Mouse (Mus musculus): ENCODE results near the gene Cuedc2. TPM values are rescaled to one million over a fixed set of nuclear protein-coding genes. Genes with fewer than 3 reads are reported as not detected.

Gene Cuedc2
- polyA plus RNA-seq, 1 experiment: 157 TPM

DNA sequence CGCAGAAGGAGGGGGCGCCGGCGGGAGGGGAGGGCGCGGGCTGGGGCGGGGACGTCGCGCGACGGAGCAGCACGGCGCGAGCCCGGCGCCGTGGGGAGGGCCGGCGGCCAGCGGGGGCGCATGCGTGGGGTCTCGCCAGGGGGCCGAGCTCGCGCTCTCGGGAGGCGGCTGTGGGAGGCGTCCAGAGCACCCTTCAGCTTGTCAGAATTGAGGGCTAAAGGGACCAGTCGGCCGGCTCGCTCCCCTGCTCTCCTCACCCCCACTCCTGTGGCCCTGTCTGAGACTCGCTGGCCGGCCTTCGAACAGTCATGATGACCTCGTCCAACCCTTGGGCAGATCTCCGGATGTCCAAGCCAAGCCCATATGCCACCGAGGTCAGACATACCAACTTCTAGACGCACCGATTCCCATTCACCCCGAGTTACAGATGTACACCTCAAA is 20.5 kb downstream of the Cuedc2 start:
- TF ChIP-seq GATA1 (IDR thresholded peaks at IDR 0.05; ENCODE audit: low read length): no peak

DNA sequence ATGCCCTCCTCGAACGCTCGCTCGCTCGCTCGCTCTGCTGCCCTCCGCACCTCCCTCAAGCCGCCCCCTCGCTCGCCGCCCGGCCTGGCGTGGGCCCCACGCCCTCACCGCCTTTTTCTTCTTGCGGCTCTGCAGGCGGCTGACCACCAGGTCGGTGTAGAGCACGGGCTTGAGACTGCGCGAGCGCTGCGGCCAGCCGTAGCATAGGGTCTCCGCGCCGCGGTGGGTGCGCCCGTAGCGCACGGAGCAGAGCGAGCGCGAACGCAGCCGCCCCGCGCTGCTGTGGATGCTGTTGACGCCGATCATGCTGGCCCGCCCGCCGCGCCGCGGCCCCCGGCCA is 21.0 kb downstream of the Cuedc2 start:
- TF ChIP-seq GATA1 (IDR thresholded peaks at IDR 0.05; ENCODE audit: low read length): no peak

DNA sequence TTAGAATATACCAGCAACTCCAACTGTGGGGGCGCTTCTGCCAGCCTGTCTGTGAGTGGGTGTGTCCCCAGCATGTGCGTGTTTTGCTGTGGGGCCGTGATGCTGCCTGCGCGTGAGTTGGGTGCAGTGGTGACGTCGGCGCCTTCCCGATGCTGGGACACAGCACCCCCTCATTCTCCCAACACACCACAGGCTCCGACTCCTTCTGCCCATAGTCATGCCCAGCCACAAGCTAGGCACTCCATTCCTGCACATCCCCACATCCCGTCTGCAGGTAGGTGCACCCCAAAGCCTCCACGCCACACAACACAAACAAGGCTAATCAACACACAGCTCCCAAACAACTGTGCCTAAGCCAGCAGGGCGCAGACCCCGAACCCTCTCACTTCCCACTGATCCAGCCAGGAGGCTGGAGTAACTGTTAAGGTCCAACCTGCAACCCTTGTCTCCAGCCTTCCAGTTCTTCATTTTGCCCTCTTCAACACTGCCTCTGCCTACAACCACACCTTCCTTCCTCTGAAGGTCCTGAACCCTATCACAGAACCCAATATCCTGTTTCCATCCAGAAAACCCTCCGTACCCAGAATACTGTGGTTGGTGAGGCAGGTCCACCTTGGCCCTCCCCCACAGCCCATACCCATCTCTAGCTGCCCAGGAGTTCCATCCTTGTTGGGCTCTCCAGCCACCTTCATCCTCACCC is 21.5 kb downstream of the Cuedc2 start:
- TF ChIP-seq GATA1 (IDR thresholded peaks at IDR 0.05; ENCODE audit: low read length): no peak

DNA sequence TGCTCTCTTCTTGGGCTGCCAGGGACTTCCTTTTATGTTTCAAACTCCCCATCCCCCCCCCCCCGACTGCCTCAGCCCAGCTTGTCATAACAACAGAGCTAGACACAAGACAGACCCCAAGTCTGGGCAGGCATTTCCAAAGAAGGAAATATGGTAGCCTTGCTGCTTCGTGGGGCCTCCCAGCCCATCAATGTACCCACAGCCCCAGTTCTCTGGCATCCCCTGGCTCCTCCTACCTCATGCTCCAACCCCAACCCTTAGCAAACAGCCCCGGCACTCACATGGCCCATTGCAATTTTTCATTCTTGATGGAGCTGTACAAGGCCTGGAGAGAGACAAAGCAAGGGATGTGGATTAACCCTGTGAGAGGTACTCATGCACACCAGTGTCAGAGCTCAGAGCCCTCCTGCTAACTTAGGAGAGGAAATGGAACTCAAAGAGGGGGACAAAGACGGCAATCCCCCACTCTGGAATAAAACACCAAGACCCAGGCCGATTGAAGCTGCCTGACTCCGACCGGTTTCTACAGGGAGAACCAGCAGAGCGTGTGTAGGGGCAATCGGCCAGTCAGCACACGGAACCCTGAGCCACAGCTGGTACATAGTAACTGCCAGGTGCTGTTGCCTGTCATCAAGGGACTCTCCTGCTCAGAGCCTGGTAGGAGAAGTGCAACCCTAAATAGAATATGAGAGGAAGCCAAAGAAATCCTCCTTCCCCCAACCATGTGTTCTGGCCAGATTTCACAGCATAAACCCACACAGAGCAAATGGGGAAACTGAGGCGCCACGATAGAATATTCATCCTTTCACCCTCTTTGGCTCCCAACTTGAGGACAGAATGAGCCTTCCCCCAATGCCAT is 22.5 kb downstream of the Cuedc2 start:
- TF ChIP-seq GATA1 (IDR thresholded peaks at IDR 0.05; ENCODE audit: low read length): no peak

DNA sequence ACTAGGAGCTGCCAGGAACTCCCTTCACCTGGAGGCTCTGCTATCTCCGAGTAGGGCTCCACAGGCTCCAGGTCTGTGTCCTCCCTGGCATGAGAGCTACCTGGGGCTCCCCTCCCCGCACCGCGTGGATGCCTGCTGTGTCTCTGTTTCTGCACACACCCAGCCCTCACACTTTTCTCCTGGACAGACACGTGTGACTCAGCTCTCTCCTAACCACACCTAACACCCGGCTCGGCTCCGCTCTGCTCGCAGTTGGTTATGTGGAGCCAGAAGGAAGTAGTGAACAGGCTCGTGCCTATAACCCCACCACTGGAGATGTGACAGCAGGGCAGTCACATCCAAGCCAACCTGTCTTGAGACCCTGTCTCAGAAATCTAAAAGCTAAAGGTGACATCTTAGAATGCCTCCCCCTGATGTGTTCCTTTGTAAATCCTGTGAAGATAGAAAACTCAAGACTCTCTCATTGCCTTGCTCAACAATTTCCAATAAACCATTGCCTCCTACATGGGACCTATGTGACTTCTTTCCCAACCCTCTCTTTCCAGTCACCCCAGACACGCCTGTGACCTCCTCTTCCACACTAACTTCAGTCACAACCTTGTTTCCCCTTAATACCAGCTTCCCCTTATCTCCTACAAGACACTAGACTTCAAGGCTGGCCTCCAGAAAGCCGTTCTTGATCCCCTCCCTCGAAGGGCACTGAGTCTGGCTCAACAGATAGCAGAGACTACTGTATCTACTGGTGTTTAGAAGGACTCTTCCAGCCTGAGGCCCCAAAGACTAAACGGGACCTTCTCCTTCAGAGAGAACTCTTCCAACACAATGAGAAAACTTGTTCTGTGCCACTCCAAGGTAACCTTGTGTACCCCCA is 23.4 kb downstream of the Cuedc2 start:
- peak; percentile 34 for TF ChIP-seq GATA1 (IDR thresholded peaks at IDR 0.05; ENCODE audit: low read length)

DNA sequence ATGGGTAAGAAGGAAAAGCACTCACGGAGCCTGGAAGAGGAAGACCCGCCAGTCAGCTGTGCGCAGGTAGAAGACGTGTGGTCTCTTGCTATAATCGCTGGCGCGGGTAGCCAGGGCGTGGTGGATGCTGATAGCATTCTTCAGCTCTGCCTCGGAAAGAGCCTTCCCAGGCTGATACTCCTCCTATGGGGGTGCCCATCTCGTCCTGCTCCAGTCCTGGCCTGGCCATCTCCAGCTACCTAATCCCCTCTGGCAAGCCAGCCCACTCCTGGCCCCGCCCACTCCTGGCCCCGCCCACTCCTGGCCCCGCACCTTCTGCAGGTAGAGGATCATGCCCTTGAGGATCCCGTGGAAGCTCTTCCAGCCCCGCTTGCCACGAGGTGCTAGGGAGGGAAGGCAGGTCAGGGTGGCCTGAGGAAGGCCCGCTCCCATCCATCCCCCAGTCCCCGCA is 24.3 kb downstream of the Cuedc2 start:
- no peak for TF ChIP-seq GATA1 (IDR thresholded peaks at IDR 0.05; ENCODE audit: low read length)

DNA sequence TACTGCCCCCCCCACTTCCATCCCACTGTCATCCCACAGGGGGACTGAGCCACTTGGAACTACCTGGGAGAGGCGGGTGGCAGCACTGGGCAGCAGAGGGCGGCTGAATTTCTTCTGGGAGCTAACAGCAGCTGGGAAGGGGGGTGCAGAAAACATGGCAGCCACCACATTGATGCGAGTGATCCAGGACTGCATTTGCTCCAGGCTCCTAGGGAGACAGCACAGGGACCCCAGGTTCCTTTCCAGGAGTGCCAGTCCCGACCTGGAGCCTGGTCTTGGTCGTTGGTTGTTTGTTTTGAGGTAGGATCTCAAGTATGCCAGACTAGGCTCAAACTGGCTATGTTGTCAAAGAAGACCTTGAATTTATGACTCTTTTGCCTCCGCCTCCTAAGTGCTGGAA is 24.9 kb downstream of the Cuedc2 start:
- no peak for TF ChIP-seq GATA1 (IDR thresholded peaks at IDR 0.05; ENCODE audit: low read length)

DNA sequence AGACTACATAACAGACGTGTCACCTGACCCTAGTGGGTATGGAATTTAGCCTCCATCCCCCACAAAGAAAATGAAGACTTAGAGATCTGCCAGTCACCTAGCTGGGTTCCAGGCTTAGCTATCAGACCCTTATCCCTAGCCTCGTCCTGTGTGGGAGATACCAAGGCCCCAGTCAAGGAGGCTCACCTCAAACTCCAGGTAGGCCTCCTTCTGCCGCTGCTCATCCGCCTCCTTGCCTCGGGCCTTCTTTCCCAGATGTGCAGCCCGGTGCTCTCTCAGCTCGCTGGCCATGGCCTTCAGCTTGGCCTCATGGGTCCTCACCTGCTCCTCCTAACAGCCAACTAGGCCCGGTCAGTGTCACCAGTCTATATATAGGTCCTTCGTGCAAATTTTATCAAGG is 25.4 kb downstream of the Cuedc2 start:
- TF ChIP-seq GATA1 (IDR thresholded peaks at IDR 0.05; ENCODE audit: low read length): no peak

DNA sequence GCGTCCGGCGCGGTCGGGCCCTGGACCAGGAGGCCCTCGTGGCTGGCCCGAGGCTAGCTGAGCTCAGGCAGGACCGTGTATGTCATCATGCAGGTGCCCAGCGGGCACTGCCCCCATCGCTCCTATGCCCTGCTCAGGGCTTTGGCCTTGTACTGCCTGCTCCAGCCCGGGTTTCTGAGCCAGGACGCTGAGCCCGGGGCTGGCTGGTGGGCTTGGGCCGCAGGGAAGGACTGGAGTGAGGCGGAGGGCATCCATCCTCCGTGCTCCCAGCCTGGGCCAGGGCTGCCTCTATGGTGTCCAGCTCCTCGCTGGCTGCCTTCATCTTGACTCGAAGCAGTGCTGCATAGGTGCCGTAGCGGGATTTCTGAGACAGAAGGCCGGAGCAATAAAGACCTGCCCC is 25.9 kb downstream of the Cuedc2 start:
- TF ChIP-seq GATA1 (IDR thresholded peaks at IDR 0.05; ENCODE audit: low read length): no peak

DNA sequence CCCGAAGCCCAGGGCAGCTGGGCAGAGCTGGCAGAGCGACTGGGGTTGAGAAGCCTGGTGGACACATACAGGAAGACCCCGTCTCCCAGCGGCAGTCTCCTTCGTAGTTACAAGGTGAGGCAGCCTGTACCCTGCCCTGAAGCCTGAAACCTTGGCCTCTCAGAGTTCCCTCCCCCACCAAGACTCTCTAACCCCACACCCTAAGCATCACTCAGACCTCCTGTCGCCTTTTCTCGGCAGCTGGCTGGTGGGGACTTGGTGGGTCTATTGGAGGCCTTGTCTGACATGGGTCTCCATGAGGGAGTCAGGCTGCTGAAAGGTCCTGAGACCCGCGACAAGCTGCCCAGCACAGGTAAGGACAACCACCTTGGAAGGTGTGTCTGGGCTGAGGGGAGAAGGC is 27.2 kb downstream of the Cuedc2 start:
- TF ChIP-seq GATA1 (IDR thresholded peaks at IDR 0.05; ENCODE audit: low read length): no peak

DNA sequence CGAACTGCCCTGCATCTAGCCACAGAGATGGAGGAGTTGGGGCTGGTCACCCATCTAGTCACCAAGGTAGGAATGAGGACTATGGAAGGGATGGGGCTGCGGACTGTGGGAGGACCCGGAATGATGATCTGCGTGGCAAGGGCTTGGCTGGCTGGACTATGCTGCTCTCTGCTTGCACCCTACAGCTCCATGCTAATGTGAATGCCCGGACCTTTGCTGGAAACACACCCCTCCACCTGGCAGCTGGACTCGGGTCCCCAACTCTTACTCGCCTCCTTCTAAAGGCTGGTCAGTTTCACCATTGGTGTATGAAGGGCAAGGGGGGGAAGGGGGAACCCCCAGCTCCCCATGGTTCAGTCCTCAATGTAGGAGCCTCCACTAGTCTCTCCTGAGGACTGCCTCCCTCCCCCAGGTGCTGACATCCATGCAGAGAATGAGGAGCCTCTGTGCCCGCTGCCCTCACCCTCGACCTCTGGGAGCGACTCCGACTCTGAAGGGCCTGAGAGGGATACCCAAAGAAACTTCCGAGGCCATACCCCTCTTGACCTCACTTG is 28.1 kb downstream of the Cuedc2 start:
- TF ChIP-seq GATA1 (IDR thresholded peaks at IDR 0.05; ENCODE audit: low read length): no peak

DNA sequence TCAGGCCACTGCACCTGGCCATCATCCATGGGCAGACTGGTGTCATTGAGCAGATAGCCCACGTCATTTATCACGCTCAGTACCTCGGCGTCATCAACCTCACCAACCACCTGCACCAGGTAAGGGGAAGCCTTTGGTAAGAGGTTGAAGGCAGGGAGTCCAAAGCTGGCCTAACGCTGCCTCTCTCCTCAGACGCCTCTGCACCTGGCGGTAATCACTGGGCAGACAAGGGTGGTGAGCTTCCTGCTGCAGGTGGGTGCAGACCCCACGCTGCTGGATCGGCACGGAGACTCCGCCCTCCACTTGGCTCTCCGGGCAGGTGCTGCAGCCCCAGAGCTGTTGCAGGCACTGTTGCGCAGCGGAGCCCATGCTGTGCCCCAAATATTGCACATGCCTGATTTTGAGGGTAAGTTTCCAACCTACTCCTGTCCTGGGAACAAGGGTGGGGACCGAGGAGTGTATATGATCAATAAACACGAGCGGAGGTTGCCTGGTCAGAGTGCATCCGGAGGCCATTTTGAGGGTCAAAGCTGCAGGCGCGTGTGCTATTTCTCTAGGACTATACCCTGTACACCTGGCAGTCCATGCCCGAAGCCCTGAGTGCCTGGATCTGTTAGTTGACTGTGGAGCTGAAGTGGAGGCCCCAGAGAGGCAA is 28.7 kb downstream of the Cuedc2 start:
- TF ChIP-seq GATA1 (IDR thresholded peaks at IDR 0.05; ENCODE audit: low read length): no peak

DNA sequence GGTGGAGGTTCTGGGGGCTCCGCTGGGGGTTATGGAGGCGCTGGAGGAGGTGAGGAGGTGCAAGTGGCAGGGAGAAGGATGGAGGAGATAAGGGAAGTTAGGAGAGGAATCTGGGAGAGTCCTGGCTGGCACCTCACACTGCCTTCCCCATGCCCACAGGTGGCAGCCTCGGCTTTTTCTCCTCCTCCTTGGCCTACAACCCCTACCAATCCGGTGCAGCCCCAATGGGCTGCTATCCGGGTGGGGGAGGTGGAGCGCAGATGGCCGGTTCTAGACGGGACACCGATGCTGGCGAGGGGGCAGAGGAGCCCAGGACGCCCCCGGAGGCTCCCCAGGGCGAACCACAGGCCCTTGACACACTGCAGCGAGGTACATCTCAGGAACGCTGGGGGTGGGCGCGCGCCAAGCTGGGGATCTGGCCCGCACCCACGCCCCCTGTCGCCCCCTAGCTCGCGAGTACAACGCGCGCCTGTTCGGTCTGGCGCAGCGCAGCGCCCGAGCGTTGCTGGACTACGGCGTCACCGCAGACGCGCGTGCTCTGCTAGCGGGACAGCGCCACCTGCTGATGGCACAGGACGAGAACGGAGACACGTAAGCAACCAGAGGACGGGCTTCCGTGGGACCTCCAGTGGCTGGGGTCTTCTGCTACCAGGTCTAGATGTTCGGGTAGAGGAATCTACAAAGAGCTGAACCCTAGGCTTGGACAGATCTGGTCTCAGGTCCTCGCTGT is 29.6 kb downstream of the Cuedc2 start:
- no peak for TF ChIP-seq GATA1 (IDR thresholded peaks at IDR 0.05; ENCODE audit: low read length)

DNA sequence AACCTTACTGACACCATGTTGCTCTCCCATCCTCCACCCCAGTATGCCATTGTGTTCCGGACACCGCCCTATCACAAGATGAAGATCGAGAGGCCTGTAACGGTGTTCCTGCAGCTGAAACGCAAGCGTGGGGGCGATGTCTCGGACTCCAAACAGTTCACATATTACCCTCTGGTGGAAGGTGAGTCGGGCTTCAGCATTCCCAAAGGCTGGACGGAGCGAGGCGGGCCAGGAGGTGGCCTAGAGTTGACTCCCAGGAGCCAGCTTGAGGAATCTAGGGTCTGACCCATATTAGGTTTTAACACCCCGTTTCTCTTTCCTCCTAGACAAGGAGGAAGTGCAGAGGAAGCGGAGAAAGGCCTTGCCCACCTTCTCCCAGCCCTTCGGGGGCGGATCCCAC is 30.2 kb downstream of the Cuedc2 start:
- TF ChIP-seq GATA1 (IDR thresholded peaks at IDR 0.05; ENCODE audit: low read length): no peak

Measured in G1E-ER4 (cell line).